Mouse (Mus musculus) kidney, adult 8-10 months (tissue): Measurements from ENCODE around the gene Gm10840.
"Not testable (repeated sequence)": the region's sequence is repeated elsewhere in the genome, so short reads cannot be mapped to it uniquely, and the experiment has no call there.

Source experiments
- DNase-seq, 2 experiments: peaks; one replicate each; pipeline ENCODE4 v3.0.0; 2022

The Gm10840 gene

DNA sequence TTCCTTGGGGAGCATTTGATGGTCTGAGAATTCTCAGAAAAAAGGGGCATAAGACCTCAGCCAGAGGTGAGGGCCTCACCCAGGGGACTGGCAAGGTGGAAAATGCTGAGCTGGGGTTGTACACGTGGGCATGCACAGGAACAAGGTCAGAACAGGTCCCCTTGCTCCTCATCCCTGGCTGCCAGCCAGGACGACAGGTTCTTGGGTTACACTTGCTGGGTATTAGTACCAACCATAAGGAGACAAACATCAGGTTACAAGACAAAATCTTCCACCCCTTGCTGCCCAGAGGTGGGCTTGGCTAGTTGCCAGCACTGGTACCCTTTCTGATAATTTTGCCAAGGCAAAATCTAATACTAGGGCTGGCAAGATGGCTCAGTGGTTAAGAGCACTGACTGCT lies 1.6 kb downstream of the Gm10840 start:
- DNase-seq, result no peak

DNA sequence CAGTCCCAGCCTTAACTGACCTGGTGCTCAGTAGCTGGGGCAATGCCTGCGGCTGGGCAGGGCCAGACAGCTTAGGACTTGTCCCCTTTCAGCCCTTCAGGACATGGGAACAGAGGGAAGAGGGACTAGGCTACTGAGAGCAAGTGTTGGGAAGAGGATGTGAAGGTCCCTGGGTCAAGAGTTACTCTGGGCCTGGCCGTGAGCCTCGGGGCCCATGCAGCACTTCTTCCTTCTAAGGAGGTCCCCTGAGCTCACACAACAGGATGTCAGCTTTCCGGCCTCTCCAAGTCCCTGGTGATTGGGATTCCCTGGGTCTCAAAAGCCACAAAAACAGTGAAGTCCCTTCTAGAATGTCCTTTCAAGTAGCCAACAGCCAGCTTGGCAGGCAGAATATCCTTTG lies 2.9 kb downstream of the Gm10840 start:
- DNase-seq, result peak; percentile 35 to 36

DNA sequence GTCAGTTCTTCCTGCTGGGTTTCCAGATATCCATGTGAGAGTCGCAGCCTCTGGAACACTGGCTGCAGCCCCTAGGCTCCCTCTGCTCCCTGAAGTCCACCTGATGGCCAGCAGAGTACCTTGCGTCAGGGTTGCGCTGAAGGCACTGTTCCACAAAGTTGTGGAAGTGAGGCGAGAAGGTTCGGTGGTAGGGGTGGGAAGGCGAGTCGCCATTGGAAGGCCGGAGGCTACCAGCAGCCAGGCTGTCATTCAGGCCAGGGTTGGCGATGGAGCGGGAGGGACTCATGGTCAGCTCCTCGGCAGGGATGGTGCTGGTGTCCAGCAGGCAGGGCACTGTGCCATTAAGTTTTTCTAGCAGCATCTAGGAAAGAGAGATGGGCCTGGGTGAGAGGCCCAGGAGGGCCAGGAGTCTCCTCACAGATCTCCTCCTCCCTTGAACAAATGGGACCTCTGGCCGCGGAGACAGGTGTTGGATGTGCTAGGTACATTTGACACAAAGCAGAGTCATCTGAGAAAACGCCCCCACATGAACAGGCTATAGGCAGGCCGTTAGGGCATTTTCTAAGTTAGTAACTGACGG lies 4.0 kb downstream of the Gm10840 start:
- no peak for DNase-seq

DNA sequence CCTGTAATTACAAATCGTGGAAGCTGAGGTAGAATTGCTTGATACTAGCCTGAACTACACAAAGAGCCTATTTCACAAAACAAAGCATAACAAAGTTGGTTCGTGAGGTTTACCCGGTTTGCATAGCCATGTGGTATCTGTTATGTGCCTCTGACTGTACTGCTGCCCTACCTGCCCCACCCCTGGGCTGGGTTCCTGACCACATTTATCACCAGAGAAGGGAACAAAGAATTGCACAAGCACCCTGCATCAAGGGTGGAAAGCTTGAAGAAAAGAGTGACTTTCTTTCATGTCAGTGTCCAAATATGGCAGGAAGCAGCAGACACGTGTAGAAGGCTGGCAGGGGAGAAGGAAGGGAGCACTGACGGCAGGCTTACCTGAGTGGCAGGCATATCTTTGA lies 6.8 kb downstream of the Gm10840 start:
- DNase-seq, result no peak

DNA sequence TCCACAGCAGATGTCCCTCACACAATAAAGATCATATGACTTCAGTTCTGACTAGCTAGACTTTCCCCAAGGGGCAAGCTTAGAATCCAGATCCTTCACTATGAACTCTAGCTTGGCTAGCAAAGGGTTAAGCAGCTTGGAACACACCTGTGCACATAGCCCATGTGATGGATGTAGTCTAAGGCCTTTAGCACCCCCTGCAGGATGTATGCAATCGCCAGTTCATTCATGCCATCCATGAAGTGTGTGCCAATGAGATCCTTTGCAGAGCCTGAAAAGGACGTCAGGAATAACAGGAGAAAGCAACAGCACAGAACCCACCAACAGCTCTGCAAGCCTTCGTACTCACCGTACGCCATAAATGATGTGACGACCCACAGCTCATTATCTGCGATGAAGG lies 10.2 kb downstream of the Gm10840 start:
- no peak for DNase-seq

DNA sequence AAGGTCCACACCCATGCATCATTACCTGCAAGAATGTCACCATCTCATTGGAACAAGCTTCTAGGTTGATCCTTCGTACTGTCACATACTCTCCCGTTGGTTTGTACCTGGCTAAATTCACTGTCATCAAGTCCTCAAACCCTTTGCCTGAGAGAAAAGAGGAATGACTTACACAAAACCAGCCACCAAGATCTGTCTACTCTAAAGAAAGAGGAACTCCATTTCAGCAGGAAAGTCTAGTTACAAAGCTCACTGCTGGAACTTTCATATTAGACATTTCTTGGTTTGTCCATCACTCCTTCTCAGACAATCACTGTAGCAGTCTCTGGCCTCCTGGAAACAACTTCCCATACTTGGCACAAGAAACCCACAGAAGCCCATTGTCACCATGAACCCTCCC lies 12.6 kb downstream of the Gm10840 start:
- no peak for DNase-seq

DNA sequence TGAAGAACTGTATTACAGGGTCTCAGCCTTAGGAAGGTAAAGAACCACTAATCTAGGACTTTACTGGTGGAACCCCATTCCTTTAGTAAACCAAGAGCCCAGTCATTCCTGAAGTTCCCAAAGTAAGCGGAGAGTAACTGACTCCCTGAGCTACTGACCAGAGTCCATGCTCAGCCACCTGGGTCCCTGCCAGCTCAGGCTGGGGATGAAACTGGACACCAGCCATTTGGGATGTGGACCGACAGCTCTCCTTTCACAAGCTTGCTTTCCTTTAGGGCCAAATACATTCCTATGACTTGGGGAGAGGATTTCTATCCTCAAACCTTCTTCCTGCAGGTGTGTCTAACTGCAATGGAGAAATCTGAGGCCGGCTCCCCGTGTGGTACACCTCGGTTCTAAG lies 13.7 kb downstream of the Gm10840 start:
- peak; percentile 66 to 73 for DNase-seq

DNA sequence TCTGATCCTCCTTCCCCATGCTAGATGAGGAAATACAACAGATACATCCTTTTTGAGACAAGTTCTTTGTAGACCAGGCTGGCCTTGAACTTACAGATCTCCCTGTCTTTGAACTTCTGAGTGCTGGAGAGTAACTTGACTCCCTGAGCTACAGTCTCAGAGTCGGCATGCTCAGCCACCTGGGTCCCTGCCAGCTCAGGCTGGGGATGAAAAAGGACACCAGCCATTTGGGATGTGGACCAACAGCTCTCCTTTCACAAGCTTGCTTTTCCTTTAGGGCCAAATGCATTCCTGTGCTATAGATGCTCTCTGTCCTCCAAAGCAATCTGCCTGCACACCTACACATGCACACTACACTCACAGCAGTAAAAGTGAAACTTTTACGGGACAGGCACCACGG lies 14.4 kb downstream of the Gm10840 start:
- DNase-seq, result no peak

DNA sequence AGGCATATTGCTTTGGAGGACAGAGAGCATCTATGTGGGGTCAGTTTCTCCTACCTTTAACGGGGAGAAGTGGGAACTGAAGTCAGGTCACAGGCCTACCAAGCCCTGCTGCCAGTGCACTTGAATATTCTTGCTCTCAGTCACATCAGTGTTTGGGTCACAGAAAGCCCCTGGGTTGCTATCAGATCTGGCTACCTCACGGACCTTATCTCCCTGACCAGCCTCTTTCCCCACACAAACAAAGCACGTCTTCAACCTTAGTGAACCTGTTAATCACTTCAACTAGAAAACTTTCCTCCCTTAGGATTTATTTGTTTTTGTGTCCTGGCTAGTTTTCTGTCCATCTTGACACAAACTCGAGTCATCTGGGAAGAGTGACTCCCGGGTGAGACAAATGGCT lies 15.7 kb downstream of the Gm10840 start:
- DNase-seq, result no peak

DNA sequence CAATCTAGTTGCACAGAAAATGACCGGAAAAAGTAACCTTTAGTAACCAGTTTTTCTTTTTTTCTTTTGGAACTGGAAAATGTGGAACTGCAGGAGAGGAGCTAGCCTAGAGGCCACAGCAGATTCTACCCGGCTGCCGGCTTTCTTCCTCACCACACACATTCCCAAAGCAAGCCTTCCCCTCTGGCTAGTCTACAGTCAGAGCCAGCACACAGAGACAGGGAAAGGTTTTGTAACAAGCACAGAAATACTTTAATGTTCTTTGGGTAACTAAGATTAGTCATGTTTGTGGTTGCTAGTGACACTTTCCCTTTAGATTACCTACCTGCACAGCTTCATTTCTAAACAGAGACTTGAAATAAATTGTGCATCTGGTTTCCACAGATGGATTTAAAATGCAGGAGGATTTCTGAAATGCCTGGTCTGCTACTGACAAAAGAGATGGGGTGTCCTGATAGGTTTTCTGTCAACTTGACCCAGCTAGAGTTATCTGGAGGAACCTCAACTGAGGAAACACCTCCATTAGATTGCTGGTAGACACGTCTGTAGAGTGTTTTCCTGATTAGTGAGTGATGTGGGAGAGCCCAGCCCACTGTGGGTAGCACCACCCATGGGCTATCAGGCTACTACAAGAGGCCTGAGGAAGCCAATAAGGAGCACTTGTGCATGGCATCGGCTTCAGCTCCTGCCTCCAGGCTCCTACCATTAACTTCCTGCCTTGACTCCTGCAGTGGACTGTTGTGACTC lies 17.6 kb downstream of the Gm10840 start:
- DNase-seq, result no peak

DNA sequence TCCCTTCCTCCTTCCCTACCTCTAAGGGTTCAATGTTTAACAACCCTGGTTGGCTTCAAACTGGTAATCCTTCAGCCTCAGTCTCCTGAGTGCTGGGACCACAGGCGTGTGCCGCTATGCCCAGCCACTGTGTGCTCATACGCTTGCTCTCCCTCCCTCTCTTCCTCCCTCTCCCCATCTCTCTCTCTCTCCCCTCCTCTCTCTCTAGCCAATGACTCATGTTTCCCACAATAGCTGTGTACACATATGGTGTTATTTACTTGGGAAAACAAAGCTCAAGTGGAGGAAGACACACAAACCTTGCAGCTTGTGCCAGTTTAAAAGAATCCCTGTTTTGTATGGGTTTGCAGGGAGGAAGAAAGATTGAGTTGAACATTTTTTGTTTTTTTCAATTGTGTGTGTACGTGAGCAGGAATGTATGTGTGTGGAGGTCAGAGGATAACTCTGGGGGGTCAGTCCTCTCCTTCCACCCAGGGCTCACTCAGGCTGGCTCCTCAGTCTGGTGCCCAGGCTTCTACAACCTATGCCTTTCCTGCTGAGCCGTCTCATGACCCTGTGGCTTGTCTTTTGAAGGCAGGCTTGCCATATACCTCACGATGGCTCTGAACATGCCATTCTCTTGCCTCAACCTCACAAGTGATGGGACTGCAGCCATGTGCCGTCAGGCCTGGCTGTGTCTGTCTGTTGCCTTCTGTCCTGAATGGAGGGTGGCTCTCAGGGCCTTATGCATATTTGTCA lies 19.2 kb downstream of the Gm10840 start:
- no peak for DNase-seq

DNA sequence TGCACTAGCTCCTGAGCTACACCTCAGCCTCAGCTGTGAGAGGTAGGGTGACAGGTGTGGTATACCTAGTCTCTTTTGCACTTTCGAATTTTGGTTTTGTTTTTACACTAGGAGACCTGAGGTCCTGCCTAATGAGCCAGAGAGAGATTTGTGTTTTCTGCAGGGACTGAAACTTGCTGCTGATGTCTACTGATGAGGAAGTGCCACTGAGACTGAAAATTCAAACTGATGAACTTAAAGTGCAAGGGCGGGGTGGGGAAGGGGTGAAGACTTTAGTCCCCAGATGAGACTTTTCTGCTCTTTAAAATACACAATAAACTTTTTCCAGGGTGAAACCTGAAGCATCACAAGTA lies 19.8 kb downstream of the Gm10840 start:
- DNase-seq, result no peak

DNA sequence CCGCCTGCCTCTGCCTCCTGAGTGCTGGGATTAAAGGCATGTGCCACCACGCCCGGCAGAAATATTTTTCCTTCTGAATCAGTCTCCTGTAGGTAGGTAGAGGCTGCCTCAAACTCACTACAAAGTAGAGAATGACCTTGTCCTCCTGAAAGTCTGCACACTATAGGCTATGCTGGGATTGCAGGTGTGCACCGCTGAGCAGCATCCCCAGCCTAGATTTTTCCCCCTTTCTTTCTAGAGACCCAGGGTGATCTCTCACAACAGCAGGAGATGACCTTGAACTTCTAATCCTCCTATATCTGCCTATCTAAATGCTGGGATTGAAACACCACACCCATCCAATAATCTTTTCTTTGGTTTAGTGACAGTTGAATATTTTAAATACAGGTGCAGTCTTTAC lies 26.7 kb downstream of the Gm10840 start:
- DNase-seq, result no peak

DNA sequence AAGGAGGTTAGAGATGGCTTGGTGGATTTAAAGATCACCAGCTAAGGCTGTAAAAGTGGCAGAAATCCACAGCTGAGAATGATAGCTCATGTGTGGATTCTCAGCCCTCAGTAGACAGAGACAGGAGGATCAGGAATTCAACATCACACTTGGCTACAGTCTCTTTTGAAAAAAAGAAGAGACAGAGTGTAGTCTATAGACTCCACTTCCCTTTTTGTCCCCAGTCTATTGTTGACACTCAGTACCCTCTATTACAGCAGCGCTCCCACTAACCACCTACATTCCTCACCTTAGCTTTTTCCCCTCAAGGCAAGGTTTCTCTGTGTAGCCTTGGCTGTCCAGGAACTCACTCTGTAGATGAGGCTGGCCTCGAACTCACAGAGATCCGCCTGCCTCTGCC lies 31.1 kb downstream of the Gm10840 start:
- no peak for DNase-seq

DNA sequence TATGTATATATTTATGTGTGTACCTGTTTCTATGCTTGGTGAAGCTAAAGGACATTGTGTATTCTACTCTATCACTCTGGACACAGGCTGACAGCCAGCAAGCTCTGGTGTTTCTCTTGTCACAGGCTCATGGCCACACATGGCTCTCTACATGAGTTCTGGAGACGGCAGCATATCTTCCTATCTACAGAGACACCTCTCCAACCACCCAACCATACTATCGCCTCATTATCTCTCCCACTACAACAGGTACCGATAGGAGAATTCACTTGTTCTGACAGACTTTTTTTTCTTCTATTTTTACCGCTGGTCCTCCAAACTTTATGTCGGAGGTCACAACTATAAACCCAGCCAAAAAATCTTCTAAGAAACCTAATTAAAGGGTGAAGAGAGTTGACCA lies 31.6 kb downstream of the Gm10840 start:
- DNase-seq, result no peak

DNA sequence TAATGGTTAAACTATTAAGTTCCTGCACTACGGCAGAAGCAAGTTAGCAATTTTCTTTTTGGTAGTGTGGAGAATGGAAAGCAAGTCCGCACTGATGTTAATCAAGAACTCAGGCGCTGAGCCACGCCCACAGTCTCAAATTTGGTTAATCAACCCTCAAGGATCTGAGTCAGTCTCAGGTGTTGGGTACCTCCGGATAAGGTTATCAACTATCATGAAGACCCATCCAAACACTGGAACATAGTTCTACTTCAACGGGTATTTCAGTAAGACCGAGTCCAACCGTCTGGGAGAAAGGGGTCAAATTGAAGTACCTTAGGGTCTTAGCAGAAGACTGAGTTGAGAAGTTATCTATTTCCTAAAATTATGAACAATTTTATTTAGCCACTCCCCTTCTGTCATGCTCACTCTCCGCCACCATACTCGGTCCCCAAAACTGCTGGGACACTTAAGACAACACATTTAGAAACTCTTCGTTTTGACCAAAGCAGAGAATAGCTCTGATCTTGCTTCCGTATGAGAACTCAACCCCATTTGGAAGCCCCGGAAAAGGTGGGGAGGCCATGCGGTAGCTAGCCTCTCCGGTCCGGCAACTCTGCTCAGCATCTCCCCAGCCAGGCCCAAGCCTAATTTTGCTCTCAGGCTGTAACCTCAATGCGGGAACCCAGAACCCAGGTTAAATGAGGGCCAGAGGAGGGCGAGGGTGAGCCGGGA lies 32.2 kb downstream of the Gm10840 start:
- DNase-seq, result peak; percentile 41 to 54

DNA sequence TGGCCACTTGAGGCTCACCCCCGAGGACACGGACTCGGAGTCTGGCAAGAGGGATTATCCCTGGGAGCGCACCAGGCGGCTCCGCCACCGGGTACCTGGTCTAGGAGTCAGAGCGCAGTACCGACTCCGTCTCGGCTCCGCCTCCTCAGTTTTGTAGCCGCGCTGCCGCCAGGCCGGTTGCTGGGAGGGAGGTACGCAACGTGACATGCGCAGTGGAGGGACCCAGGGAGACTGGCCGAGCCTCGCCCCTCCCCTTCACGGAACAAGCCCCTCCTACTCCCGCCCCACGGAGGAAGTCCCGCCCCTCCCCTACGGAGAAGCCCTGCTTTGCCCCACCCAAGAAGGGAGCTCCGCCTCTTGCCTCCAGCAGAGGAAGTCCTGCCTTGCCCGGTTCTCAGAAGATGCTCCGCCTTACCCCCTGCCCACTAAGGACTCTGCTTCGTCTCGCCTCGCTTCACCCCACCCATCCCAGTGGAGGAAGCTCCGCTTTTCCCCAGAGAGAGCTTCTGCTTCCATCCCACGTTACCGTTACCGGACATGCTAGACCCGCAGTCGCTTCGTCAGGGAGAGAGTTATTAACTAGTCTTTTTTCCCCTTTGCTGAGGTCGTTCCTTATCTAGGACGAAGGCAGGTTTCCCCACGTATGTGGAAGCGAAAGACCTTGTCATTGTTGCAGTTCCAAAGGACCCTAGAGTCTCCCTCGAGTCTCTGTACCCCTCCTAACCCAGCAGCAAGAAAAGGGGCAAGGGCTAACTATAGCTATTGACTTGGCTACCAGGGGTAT lies 32.9 kb downstream of the Gm10840 start:
- DNase-seq, result peak; percentile 95 to 96

DNA sequence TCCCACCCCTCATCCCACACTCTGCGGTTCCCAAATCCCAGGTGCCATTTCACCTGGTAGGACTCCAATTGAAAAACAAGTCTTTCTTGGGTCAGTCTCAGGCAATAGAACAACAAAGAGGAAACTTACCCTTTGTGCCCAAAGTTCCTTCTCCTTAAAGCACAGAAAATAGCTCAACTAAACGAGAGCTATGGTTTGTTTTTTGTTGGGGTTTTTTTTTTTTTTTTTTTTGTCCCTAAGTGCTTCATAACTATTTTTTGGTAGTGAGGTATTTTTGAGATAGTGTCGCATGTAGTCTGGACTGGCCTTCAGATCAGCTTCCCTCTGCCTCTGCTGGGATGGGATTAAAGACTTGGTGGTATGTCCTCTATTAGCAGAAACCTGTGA lies 33.5 kb downstream of the Gm10840 start:
- DNase-seq, result no peak

DNA sequence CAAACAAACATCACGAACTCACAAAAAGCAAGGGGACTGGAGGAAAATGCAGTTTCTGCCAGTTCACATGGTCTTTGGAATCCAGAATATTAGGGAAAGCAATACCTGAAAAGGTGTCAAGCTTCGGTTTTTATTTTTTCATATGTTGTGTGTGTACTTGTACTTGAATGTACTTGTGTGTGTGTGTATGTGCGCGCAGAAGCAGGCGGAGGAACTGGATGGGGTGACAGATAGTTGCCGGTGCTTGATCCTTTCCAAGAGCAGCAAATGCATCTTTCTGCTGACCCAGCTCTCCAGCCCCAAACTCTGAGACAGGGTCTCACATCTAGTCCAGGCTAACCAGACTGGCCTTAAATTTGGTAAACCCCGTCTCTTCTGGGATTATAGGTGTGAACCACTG lies 34.2 kb downstream of the Gm10840 start:
- DNase-seq, result no peak

DNA sequence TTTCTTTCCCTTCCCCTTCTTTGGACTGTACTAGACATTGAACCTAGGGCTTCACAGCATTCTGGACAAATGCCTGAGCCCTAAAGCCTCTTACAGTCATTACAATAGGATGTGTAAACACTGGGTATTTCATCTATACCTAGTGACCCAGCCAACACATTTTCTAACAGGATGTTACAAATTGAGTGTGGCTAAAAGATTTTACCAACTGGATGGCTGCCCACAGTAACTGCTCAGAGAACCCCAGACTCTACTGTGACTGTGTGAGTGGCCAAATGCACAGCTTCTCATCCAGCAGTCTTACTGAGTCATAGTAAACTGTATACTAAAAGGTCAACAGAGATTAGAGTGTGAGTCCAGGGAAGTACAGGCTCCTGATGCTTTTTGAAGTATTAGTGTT lies 34.7 kb downstream of the Gm10840 start:
- DNase-seq, result no peak

DNA sequence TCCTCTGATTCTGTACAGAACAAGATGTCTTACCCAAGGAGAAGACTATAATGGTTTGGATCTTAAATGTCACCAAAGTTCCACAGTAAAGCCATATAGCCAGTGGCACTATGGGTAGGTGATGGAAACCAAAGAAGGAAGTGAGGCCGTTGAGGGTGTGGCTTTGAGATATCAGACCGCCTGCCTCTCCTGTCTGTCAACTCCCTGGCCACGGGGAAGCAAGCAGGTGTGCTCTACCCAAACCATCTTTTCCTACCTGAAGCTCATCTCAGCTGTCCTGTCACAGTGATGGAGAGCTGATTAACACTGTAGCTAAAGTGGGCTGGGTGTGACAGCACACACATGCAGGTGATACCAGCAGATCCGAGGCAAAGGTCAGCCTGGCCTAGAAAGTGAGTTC lies 37.6 kb downstream of the Gm10840 start:
- no peak for DNase-seq

DNA sequence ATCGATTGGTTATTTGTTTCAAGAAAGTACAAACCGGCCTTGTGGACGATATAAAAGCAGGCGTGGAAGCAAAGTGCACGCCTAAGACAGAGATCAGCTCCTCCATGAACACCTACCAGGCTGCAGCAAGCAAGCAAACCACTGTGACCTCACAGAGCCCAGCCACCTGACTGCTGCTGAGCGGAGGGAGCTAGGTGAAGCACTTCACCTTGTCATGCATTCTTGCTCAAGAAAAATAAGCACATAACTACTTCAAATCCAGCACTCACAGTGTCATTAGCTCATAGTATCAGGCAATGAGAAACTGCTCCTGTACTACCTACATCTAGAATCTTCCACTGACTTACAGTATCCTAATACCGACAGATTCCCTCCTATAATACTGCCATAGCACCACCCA lies 39.3 kb downstream of the Gm10840 start:
- DNase-seq, result not testable (repeated sequence)

DNA sequence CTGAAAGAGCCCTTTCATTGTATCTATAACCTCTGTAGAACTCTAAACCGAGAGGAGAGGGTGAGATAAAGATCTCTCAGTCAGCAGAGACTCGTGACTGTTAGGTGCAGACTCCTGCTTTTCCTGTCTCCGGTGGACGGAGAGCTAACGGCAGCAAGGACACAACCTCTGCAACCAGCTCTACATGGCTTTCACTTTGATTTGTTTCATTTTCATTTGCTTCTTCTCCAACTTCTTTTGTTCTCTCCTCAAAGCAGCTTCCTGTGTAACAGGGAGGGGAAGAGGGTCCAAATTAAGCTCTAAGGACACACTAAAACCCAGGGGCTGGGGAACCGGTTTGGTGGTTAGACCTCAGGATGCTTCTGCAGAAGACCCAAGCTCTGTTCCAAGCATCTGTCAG lies 40.1 kb downstream of the Gm10840 start:
- no peak for DNase-seq
